Comparison of ENCODE assay signal across 8 mouse cellular contexts in the genomic region with DNA sequence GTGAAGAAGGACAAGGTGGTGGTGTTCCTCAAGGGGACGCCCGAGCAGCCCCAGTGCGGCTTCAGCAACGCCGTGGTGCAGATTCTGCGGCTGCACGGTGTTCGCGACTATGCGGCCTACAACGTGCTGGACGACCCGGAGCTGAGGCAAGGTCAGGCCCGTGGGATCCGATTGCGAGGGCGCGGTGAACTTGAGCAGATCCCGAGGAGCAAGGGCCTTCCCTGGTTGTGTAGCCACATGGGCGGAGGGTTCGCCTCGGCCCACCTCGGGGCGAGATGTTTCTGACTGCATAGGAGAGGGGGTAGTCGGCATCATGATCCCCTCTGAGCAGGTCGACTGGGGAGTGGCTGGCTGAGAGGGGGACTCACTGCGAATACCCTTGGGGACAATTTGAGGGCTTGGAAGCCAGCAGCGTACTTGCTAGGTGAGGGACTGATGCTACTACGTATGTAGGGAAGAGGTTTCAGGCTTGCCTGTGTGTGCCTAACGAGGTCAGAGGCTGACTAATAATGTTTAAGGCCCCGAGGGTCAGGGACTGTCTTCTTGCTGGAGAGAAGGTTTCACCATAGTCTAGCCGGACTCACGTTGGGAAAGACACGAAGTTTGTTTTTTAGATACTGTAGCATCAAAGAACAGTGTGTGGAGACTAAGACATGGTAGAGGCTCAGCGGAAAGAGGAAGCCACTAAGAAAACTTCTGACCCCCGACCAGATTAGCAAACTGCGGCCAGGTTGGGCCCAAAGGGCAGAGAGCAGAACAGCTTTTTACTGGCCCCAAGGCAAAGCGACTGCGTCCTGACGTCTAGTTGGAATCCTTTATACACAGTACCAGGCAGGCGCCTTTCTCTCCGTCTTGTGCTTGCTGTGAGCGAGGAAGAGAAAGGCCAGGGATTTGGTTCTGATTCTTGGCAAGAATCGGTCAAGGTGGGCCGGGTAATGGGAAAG. TPM values are rescaled to one million over a fixed set of nuclear protein-coding genes. Genes with fewer than 3 reads are reported as not detected.
A peak's percentile ranks its signal among the peaks of the same experiment; 100 is the strongest.
DNase-seq lines count a peak whose midpoint lies in the region; ATAC-seq and TF ChIP-seq lines count a peak whose summit lies in the region.

No protein-coding gene starts in this region.

- peaks cover 21% of the 10 kb centered on the region for H3K36me3 ChIP-seq in hindbrain, postnatal 0 days (ENCODE audit: insufficient read depth, low read length)
- peaks cover 7% of the 10 kb centered on the region; the same call in 1 of the 2 replicates for H3K36me3 ChIP-seq in lung, embryonic 16.5 days (ENCODE audit: control insufficient read depth, insufficient read depth, low read length)

- peak overlapping the region; percentile 79 for H3K9ac ChIP-seq in hindbrain, postnatal 0 days (replicated peaks; ENCODE audit: low read length)
- H3K9ac ChIP-seq in lung, embryonic 16.5 days (ENCODE audit: low read length) = peak overlapping the region; percentile 87

- ATAC-seq in hindbrain, postnatal 0 days = peak; percentile 48
- ATAC-seq in lung, embryonic 16.5 days (ENCODE audit: low read depth) = peak; percentile 40

- H3K9me3 ChIP-seq in hindbrain, postnatal 0 days (ENCODE audit: low read length) = no peaks in the 10 kb centered on the region
- H3K9me3 ChIP-seq in lung, embryonic 16.5 days (ENCODE audit: control insufficient read depth, low read length) = no peaks in the 10 kb centered on the region

- peak overlapping the region; percentile 92 for H3K4me2 ChIP-seq in hindbrain, postnatal 0 days (ENCODE audit: low read depth, low read length)
- H3K4me2 ChIP-seq in lung, embryonic 16.5 days (ENCODE audit: low read depth, low read length) = peak overlapping the region; percentile 85

- H3K4me3 ChIP-seq in hindbrain, postnatal 0 days (ENCODE audit: low read length) = peak overlapping the region; percentile 67
- peak overlapping the region; percentile 77 for H3K4me3 ChIP-seq in lung, embryonic 16.5 days (ENCODE audit: low read length)

- TF ChIP-seq CTCF in hindbrain, postnatal 0 days (IDR thresholded peaks at IDR 0.05; ENCODE audit: low read depth) = no peak; the same call in 1 of the 2 replicates

- no peaks in the 10 kb centered on the region for H3K27me3 ChIP-seq in hindbrain, postnatal 0 days (ENCODE audit: insufficient read depth, low read length)
- H3K27me3 ChIP-seq in lung, embryonic 16.5 days (ENCODE audit: control insufficient read depth, insufficient read depth, low read depth, low read length) = no peaks in the 10 kb centered on the region

- H3K27ac ChIP-seq in hindbrain, postnatal 0 days = peak overlapping the region; percentile 80
- H3K27ac ChIP-seq in lung, embryonic 16.5 days (ENCODE audit: low read length) = peak overlapping the region; percentile 70

- DNase-seq in cerebellum, adult 9-11 months = peak; percentile 42
- no peak for DNase-seq in cerebellum, postnatal 4 days (ENCODE audit: low spot score in 2 of 2)
- DNase-seq in urinary bladder, postnatal 25 days (ENCODE audit: low spot score) = peak; percentile 44
- no peak for DNase-seq in urinary bladder, adult 2 months (ENCODE audit: low spot score)
- DNase-seq in hindbrain, postnatal 0 days (ENCODE audit: low spot score) = peak; percentile 26
- DNase-seq in retina, postnatal 1 day = no peak
- DNase-seq in cerebellum, adult 11 months = no peak

- peaks cover 17% of the 10 kb centered on the region for H3K4me1 ChIP-seq in hindbrain, postnatal 0 days (ENCODE audit: insufficient read depth, low read length)
- H3K4me1 ChIP-seq in lung, embryonic 16.5 days (replicated peaks; ENCODE audit: control insufficient read depth, insufficient read depth, low read length) = peaks cover 19% of the 10 kb centered on the region

- whole genome bisulfite sequencing in hindbrain, postnatal 0 days = 4% methylated on average over 45 of the region's 45 CpGs
- WGBS in lung, embryonic 16.5 days = 2% methylated on average over 45 of the region's 45 CpGs

RNA-seq across cellular contexts. Expression of a gene that starts 0.6 kb away (rescaled TPM):
- polyA plus RNA-seq in urinary bladder, adult 2 months (2012; rRNA removed) = 47.7 and 53.9 TPM in 2 replicates
- 28.6 and 43.1 TPM in 2 replicates for total RNA-seq in hindbrain, postnatal 0 days (2014; rRNA removed)
- 195 and 199 TPM in 2 replicates for polyA plus RNA-seq in hindbrain, postnatal 0 days (2015; fragmentation: Nextera tagmentation; extraction: Ambion mirVana)
- 119 and 123 TPM in 2 replicates for polyA plus RNA-seq in lung, embryonic 16.5 days (2015; fragmentation: Nextera tagmentation; extraction: Ambion mirVana)

RNA-seq across cellular contexts. Expression of a gene that starts 23.5 kb away (rescaled TPM):
- polyA plus RNA-seq in urinary bladder, adult 2 months (2012; rRNA removed) = 3.0 and 5.3 TPM in 2 replicates
- total RNA-seq in hindbrain, postnatal 0 days (2014; rRNA removed) = 1.4 TPM in 2 replicates
- polyA plus RNA-seq in hindbrain, postnatal 0 days (2015; fragmentation: Nextera tagmentation; extraction: Ambion mirVana) = 0.66 and 0.98 TPM in 2 replicates
- polyA plus RNA-seq in lung, embryonic 16.5 days (2015; fragmentation: Nextera tagmentation; extraction: Ambion mirVana) = 0.74 and 0.91 TPM in 2 replicates

Comparison
In these comparisons a context has a peak if more than half of its experiments do, and no peak if none do; other contexts are left out.
1. DNase-seq: peak in cerebellum, adult 9-11 months (single experiment), urinary bladder, postnatal 25 days (single experiment) and hindbrain, postnatal 0 days (single experiment); none in cerebellum, postnatal 4 days (0 of 2), urinary bladder, adult 2 months (single experiment), retina, postnatal 1 day (single experiment) and cerebellum, adult 11 months (single experiment).